Mouse (Mus musculus) megakaryocyte-erythroid progenitor cell, adult 5-6 weeks (primary cell): Measurements from ENCODE around the gene Plekhg6. TPM values are rescaled to one million over a fixed set of nuclear protein-coding genes. Genes with fewer than 3 reads are reported as not detected.

Source experiments
- ATAC-seq: replicated peaks from 2 replicates; pipeline ENCODE4 v1.8.0; 2016; ENCODE audit warnings: mild to moderate bottlenecking, inconsistent platforms; ENCODE audit not compliant: severe bottlenecking, poor library complexity, low FRiP score, low TSS enrichment
- total RNA-seq, 2 experiments: library from RNA; stranded (forward) in 1 of 2; stranded (reverse) in 1 of 2; fragments of 200-1000, 215-1000 nt in 1 of 2; fragments of >200 nt in 1 of 2; fragmentation: Nextera tagmentation in 1 of 2; gene quantifications; 2 replicates each; pipeline ENCODE4 v1.2.3; 2014 to 2017

Gene Plekhg6
- total RNA-seq, 2 experiments from 2014 or later: not detected

DNA sequence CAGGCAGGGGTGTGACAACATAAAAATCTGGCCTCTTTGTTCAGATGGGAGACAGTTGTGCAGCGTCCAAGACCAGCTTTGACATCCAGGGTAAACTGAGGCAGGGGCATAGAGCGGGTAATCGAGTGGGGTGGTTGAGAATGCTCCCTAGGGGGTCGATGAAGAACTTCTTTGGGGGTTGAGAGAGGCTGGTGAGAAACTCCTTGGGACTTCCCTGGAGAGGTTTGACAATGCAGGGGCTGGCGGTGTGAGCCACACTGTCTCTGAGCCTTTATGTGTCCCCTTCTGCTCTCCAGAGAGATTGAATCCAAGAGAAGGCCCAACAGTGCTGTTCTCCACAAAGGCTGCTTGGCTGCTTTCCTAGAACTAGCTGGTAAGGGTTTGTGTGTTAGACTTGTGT lies 9.3 kb upstream of the Plekhg6 start:
- no peak for ATAC-seq

DNA sequence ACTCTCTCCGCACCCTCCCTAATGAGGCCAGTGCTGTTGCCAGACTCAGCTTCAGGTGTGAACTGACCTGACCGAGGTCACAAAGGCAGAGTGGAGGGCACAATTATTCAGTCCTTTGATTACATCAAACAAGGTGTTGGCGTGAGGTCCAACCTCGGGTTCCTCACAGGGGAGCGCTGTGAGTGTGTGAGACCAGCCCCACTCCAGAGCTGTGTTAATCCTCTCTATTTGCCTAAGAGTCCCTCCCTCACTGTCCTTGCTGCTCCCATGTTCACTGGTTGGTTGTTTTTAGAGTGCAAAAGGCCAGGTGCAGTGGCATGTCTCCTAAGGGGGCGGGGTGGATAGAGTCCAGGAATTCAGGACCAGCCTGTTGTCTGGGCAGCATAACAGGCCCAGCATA lies 5.5 kb upstream of the Plekhg6 start:
- no peak for ATAC-seq

DNA sequence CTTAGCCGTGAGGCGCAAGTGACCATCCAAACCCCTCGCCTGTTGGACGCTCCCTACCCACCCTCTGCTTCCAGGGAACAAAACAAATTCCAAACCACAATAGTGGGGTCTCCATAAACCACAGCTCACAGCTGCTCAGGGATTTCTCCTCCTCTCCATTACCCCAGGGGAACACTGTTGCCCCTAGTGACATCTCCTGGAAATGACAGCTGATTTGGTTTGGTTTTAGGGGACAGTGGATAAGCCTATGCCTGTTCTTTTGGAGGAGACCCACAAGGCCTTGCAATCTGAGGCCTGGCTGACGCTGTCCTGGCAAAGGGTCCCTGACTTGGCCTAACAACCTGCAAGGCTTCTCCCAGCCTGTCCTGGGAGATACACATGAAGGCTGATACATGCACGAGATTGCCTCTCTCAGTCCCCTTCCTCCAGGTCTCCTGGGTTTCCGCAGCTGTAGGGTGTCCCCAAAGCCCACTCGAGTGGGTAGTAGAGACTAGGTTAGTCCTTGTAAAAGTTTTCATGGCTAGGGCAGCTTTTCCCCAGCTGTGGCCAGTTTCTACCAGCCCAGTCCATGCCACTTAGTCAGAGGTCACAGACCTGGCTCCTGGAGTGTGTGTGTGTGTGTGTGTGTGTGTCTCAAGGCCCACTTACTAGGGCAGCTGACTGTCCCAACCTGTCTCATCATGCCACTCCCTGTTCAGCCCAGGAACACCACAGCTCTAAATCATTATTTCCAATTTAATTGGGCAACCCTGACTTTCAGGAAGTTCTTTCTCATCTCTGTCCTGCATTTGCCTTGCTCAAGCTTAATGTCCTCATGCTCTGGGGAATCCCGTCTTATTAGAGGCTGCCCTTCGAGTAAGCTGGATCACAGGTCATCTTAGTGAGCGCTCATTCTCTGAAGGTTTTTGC lies 4.7 kb upstream of the Plekhg6 start:
- ATAC-seq: no peak; the same call in 1 of the 2 replicates

DNA sequence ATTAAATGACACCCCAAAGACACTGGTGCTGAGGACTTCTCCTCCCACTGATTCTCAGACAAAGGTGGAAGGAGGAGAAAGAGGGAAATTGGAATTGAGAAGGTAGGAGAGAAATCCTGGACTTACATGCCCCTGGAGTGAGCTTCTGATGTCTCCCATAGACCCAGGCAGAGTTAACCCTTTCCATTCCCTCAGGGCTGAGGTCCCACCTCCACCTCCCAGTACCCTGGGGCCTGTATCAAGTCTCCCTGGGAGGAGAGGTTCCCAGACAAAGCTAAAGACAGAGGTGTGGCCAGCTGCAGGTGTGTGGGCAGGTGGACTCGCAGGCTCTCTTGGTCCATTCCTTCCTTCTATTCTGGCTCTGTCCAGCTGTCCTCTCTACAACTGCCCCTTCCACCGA lies 1.4 kb upstream of the Plekhg6 start:
- ATAC-seq: no peak

- ATAC-seq: no peak
These were observed 812 bp downstream of the Plekhg6 start for GRCm38 (mm10) chr6:125379781-125380180.

- no peak for ATAC-seq
These were observed 2.0 kb downstream of the Plekhg6 start for GRCm38 (mm10) chr6:125378621-125379020.

DNA sequence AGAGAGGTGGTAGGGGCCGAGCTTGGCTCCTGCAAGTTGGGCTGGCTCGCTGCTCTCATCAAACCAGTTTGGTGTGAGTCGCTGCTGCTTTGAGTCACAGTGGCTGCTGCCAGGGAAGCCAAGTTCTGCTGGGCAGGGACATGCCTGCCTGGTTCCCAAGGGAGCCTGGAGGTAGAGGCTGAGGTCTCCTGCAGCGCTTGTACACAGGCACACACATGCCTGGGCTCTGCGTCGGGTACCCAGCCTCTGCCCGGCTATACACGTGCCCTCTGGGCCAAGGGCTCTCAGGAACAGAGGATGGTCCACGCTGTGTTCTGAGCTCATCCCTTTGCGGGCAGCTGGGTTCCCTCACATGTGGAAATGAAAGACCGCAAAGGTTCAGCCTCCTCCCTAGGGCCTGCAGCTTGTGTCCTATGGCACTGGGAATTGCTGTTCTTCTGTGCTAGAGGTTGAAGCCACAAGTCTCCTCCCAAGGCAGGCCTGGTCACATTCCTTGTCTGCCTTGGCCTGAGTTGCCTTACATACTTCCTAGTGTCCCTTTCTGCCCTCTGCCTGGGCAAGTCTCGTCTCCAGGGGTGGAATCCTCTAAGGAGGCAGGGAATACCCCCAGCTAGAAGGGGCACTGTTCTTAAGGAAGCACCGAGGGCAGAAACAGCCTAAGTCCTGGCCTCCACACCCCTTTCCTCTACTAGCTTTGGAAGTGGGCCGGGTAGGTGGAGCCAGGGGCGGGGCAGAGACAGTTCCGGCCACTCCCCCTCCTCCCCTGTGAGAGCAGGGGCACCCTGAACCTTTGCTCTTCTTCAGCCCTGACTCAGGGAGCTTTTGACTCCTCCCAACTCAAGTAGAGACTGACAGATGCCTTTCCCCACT lies 2.8 kb downstream of the Plekhg6 start:
- peak; percentile 84 for ATAC-seq

- no peak for ATAC-seq
These were observed 3.6 kb downstream of the Plekhg6 start for GRCm38 (mm10) chr6:125377042-125377441.

DNA sequence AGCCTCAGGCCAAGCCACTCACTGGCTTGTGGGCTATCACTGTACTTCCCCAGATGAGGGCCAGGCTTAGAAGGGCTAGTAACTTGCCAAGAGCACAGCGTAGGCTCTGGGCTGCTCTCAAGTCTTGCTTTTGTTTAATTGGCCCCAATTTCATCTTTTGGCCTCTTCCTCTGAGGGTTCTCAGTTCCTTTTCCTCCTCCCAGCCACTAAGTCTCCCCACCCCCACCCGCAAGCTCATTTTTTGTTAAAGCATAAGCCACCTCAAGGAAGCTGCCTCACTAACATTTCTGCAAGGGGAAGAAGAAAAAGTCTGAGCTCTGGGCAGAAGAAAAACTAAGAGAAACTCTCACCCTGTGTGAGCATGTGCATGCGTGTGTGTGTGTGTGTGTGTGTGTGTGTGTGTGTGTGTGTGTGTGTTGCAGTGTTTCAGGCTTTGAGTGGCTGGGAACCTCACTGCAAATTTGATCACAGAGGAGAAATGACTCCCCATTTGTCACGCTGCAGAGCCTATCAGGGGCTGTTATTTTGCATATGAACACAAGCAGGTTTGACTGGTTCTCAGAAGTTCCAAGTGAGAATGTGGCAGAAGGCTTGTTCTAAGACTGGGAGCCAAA lies 12.7 kb downstream of the Plekhg6 start:
- ATAC-seq: no peak

DNA sequence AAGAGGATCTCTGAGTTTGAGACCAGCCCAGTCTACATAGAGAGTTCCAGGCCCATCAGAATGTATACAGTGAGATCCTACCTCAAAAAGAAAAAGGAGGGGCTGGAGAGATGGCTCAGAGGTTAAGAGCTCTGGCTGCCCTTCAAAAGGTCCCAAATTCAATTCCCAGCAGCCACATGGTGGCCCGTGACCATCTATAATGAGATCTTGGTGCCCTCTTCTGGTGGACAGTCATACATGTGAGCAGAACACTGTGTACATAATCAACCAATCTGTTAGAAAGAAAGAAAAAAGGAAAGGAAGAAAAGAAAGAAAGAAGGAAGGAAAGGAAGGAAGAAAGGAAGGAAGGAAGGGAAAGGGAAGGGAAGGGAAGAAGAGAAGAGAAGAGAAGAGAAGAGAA lies 14.5 kb downstream of the Plekhg6 start:
- no peak for ATAC-seq

DNA sequence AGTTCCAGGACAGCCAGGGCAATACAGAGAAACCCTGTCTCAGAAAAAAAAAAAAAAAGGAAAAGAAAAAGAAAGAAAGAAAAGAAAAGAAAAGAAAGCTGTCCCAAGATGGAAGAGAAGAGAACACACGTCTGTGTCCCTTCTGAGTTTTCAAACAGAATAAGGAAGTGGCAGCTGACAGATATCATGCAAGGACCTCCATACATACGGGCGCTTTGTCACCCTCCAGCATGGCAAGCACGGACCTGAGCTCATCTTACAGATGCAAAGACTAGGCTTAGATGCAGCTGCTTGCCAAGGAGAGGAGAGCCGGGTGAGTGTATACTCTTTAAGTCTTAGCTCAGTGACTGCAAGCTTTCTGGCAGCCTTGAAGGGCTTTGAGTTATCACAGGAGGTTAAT lies 15.1 kb downstream of the Plekhg6 start:
- no peak for ATAC-seq

GRCm38 (mm10) chr6:125364448-125364847 lies 16.1 kb downstream of the Plekhg6 start:
- ATAC-seq: no peak

DNA sequence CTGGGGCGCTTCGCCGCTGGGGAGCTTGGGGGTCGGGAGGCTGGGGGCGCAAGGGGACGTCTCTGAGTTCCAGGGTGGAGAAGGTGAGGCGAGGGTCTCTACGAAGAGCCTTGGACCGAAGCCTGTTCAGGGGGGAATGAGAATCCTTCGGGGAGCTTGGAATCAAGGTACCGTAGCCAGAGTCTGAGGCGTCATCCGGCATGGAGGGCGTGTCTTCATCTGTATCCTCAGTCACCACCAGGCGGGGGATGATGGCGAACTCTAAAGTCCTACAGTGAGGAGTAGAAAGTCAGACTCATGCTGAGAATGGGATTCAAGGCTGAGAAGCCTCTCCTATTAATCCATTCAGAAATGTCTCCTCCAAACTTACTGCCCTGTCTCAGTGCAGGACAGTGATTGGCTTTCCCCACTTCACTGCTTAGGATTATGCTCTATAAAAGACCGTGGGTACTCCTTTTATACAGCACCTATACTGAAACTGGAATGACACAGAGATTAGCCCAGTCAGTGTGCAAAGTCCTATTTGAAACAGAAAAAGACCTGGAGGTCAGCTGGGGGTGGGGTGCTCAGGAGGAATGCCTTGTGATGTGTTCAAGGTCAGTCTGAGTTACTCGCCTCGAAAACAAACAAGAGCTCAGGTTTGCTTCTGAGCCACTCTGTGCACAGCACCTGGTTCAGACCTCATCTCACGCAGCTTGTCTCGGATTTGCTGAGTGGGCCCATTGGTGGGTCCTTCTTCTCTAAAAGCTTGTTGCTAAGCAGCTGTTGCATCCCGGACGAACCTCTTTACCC lies 16.9 kb downstream of the Plekhg6 start:
- no peak for ATAC-seq

DNA sequence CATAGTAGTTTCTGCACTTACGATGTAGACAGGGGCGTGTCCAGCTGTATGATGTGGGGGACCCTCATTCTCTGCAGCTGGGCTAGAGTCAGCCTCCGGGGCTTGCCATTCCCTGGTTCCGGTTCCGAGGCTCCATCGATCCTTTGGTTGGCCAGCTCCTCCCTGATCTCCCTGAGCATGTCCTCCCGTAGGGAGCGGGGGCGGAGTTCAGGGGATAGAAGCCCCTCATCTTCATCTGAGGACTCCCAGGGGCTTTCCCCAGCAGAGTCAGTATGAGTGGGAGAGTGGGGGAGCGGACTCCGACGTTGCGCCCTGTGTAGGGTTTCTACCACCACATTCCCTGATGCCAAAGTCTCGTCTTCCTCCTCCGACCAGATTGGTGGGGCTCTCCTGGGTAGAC lies 17.6 kb downstream of the Plekhg6 start:
- ATAC-seq: no peak

- no peak for ATAC-seq
These were observed 18.9 kb downstream of the Plekhg6 start for GRCm38 (mm10) chr6:125361467-125362291.

- no peak for ATAC-seq
These were observed 19.7 kb downstream of the Plekhg6 start for GRCm38 (mm10) chr6:125360846-125361245.

DNA sequence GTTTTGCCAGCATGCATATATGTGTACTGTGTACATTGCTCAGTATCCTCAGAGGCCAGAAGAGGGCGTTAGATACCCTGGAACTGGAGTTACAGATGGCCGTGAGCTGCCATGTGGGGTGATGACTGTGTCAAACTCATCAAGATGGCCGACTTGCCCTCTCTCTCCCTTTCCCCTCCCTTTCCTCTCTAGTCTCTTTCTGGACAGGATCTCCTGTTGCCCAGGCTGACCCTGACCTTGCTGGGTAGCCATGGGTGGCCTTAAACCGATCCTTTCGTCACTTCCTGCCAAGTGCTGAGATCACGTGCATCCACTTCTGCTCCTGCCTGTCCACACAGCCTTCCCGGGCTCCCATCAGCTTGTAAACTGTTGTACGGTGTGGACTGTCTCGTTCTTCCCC lies 20.6 kb downstream of the Plekhg6 start:
- no peak for ATAC-seq

DNA sequence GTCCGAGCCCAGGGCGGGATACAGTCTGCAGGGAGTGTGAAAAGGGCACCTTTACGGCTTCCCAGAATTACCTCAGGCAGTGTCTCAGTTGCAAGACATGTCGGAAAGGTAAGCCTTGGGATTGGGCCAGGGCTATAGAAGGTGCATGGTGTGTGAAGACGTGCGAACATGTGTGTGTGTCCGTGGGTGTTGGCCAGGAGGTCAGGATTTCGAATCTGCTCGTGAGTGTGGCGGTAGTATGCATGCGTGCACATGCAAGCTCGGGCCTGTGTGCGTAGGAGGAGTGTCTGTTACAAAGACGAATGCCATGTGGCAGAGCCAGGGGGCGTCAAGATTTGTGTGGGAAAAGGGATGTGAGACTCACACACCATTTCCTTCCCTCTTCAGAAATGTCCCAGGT lies 23.3 kb downstream of the Plekhg6 start:
- ATAC-seq: no peak

GRCm38 (mm10) chr6:125356264-125356663 lies 24.3 kb downstream of the Plekhg6 start:
- ATAC-seq: no peak
